Mouse (Mus musculus) ES-E14 (cell line): ENCODE data around the gene Ampd3. TPM values are rescaled to one million over a fixed set of nuclear protein-coding genes. Genes with fewer than 3 reads are reported as not detected.

ENCODE experiments used
- DNase-seq: peaks from one replicate; pipeline ENCODE4 v3.0.0-alpha.2; 2013; ENCODE audit warnings: low read depth, low spot score
- H3K27ac ChIP-seq: 2 replicates; pipeline ENCODE4 v1.5.1; 2012; ENCODE audit warnings: low read depth, mild to moderate bottlenecking, low read length, moderate library complexity, mixed read lengths; ENCODE audit not compliant: poor library complexity, insufficient read depth, severe bottlenecking
- H3K36me3 ChIP-seq: 2 replicates; pipeline ENCODE4 v1.6.1; 2012; ENCODE audit warnings: mild to moderate bottlenecking, low read length, moderate library complexity, mixed read lengths; ENCODE audit not compliant: control insufficient read depth, poor library complexity, insufficient read depth, severe bottlenecking
- H3K4me1 ChIP-seq, 2 experiments: fragments of 150-350 bp in 1 of 2; sonication (generic) in 1 of 2; 2 replicates each; pipeline ENCODE4 v1.6.1; 2012; ENCODE audit warnings: low read length in 2 of 2, mild to moderate bottlenecking in 1 of 2, mixed read lengths in 1 of 2; ENCODE audit not compliant: control insufficient read depth in 2 of 2, insufficient read depth in 2 of 2, poor library complexity in 1 of 2
- H3K4me3 ChIP-seq, 2 experiments: fragments of 150-350 bp in 1 of 2; sonication (generic) in 1 of 2; 2 replicates each; pipeline ENCODE4 v1.5.1; 2012; ENCODE audit warnings: low read length in 2 of 2, low read depth in 1 of 2, mild to moderate bottlenecking in 1 of 2, mixed read lengths in 1 of 2; ENCODE audit not compliant: insufficient read depth in 1 of 2, poor library complexity in 1 of 2, severe bottlenecking in 1 of 2
- H3K9ac ChIP-seq: 2 replicates; pipeline ENCODE4 v1.6.1; 2012; ENCODE audit warnings: low read depth, mild to moderate bottlenecking, low read length, mixed read lengths; ENCODE audit not compliant: poor library complexity, insufficient read depth, severe bottlenecking
- H3K9me3 ChIP-seq: fragments of 150-350 bp; sonication (generic); 2 replicates; pipeline ENCODE4 v1.6.1; 2012; ENCODE audit warnings: low read depth, mild to moderate bottlenecking, low read length; ENCODE audit not compliant: control insufficient read depth, insufficient read depth
- CHD2 ChIP-seq: IDR thresholded peaks from 2 replicates; pipeline ENCODE4 v1.6.1; 2014; ENCODE audit warnings: mild to moderate bottlenecking, low read depth, low read length, inconsistent platforms
- HCFC1 ChIP-seq: IDR thresholded peaks from 2 replicates; pipeline ENCODE4 v1.6.1; 2012; ENCODE audit warnings: low read length, inconsistent platforms, borderline replicate concordance; ENCODE audit not compliant: insufficient read depth
- MAFK ChIP-seq: IDR thresholded peaks from 2 replicates; pipeline ENCODE4 v1.6.1; 2014; ENCODE audit warnings: mild to moderate bottlenecking, low read depth, low read length, inconsistent platforms; ENCODE audit not compliant: insufficient read depth
- ZC3H11A ChIP-seq: IDR thresholded peaks from 2 replicates; pipeline ENCODE4 v1.6.1; 2012; ENCODE audit warnings: low read depth, mild to moderate bottlenecking, inconsistent platforms, low read length, borderline replicate concordance
- ZNF384 ChIP-seq: IDR thresholded peaks from 2 replicates; pipeline ENCODE4 v1.6.1; 2012; ENCODE audit warnings: low read depth, low read length, inconsistent platforms
- in situ Hi-C, 2 experiments: fragments of 600-800 bp; cut with MboI; formaldehyde crosslinking; loops; one replicate each; pipeline ENCODE4 v1.15.1; 2025; ENCODE audit warnings: low sequenced_read_pairs in 2 of 2, inconsistent platforms in 1 of 2; ENCODE audit not compliant: unreplicated experiment in 2 of 2
- total RNA-seq: library from RNA; depleted of rRNA; stranded (reverse); fragments of 300-350 nt; gene quantifications from 2 replicates; pipeline ENCODE4 v1.2.3, GENCODE M21; 2012

Ampd3 gene
- total RNA-seq, 1 experiment = 2.4 TPM

- H3K36me3 ChIP-seq = no peaks in the 10 kb centered on the region
- TF ChIP-seq CHD2 (no peak), MAFK (no peak), ZC3H11A (no peak), HCFC1 (no peak), ZNF384 (no peak)
- in situ Hi-C loops = loop anchor here in 1 of 2 experiments (5.0 kb wide), 1 partner anchor 73 kb away; no protein-coding TSS in a partner anchor
- H3K4me3 ChIP-seq = no peak overlapping the region
- H3K4me1 ChIP-seq = peaks cover 11 to 20% of the 10 kb centered on the region in 2 experiments
- H3K9me3 ChIP-seq = no peaks in the 10 kb centered on the region
- DNase-seq = no peak
- no peak overlapping the region; the same call in 1 of the 2 replicates for H3K27ac ChIP-seq
- no peak overlapping the region for H3K9ac ChIP-seq
These were observed 39.1 kb upstream of the Ampd3 start for GRCm38 (mm10) chr7:110728876-110729275.

- no peak for DNase-seq
- Histone ChIP-seq H3K9me3 (no peaks in the 10 kb centered on the region), H3K27ac (no peak overlapping the region; the same call in 1 of the 2 replicates), H3K4me3 (no peak overlapping the region), H3K36me3 (no peaks in the 10 kb centered on the region), H3K4me1 (peaks cover 11 to 20% of the 10 kb centered on the region in 2 experiments), H3K9ac (no peak overlapping the region)
- no peak for TF ChIP-seq ZC3H11A
- TF ChIP-seq CHD2 = no peak
- TF ChIP-seq ZNF384 = no peak
- TF ChIP-seq MAFK = no peak
- no peak for TF ChIP-seq HCFC1
- in situ Hi-C loops = loop anchor here in 1 of 2 experiments (5.0 kb wide), 1 partner anchor 73 kb away; no protein-coding TSS in a partner anchor
These were observed 38.7 kb upstream of the Ampd3 start for GRCm38 (mm10) chr7:110729295-110729694.

GRCm38 (mm10) chr7:110731091-110731967 is 36.7 kb upstream of the Ampd3 start:
- H3K36me3 ChIP-seq = no peaks in the 10 kb centered on the region
- H3K27ac ChIP-seq = no peak overlapping the region
- no peak overlapping the region for H3K4me3 ChIP-seq
- no peak overlapping the region for H3K9ac ChIP-seq
- no peak for DNase-seq
- TF ChIP-seq CHD2 = no peak
- no peak for TF ChIP-seq ZNF384
- TF ChIP-seq HCFC1 = no peak
- no peak for TF ChIP-seq ZC3H11A
- TF ChIP-seq MAFK = no peak
- H3K9me3 ChIP-seq = no peaks in the 10 kb centered on the region
- peaks cover 11 to 20% of the 10 kb centered on the region in 2 experiments for H3K4me1 ChIP-seq
- in situ Hi-C loops = no loop called here

GRCm38 (mm10) chr7:110732001-110732632 is 35.9 kb upstream of the Ampd3 start:
- in situ Hi-C loops = no loop called here
- no peaks in the 10 kb centered on the region for H3K36me3 ChIP-seq
- TF ChIP-seq ZNF384 (no peak), CHD2 (no peak), HCFC1 (no peak), ZC3H11A (no peak), MAFK (no peak)
- peaks cover 11 to 20% of the 10 kb centered on the region in 2 experiments for H3K4me1 ChIP-seq
- no peaks in the 10 kb centered on the region for H3K9me3 ChIP-seq
- H3K4me3 ChIP-seq = no peak overlapping the region
- no peak overlapping the region for H3K9ac ChIP-seq
- H3K27ac ChIP-seq = no peak overlapping the region
- DNase-seq = no peak
